Mouse (Mus musculus) subcutaneous adipose tissue, adult 2 months (tissue): ENCODE measurements around the gene Olfr1022. TPM values are rescaled to one million over a fixed set of nuclear protein-coding genes. Genes with fewer than 3 reads are reported as not detected.

Experiments used
- polyA plus RNA-seq: library from polyadenylated mRNA; depleted of rRNA; stranded (reverse); fragments of >200 nt; gene quantifications from 2 replicates; pipeline ENCODE4 v1.2.3, GENCODE M21; 2012; ENCODE audit warnings: low replicate concordance; rRNA removed

The Olfr1022 gene
- polyA plus RNA-seq = not detected in 2 replicates

GRCm38 (mm10) chr2:85868294-85868693 lies at the start of gene Olfr1022:
Gene Olfr1022 (plus strand): TSS chr2:85868594.

GRCm38 (mm10) chr2:85845383-85845782 lies 23.0 kb upstream of the Olfr1022 start, which contains the start of gene Olfr1019:
Gene Olfr1019 (minus strand): TSS chr2:85845483.

GRCm38 (mm10) chr2:85846730-85847129 lies 21.7 kb upstream of the Olfr1022 start, which contains the start of gene Olfr1020:
Gene Olfr1020 (plus strand): TSS chr2:85847030.

GRCm38 (mm10) chr2:85885340-85885739 lies 16.9 kb downstream of the Olfr1022 start, which contains the start of gene Olfr1023:
Gene Olfr1023 (plus strand): TSS chr2:85885640.

GRCm38 (mm10) chr2:85904952-85905351 lies 36.6 kb downstream of the Olfr1022 start, which contains the start of gene Olfr1024:
Gene Olfr1024 (minus strand): TSS chr2:85905052.

GRCm38 (mm10) chr2:85914893-85915292 lies 46.5 kb downstream of the Olfr1022 start, which contains the start of gene Olfr1025-ps1:
Gene Olfr1025-ps1 (plus strand): TSS chr2:85915193.

Other genes starting within 250 kb of the Olfr1022 start
- not detected in 2 replicates for gene Olfr1002, start 217.9 kb upstream of the Olfr1022 start, polyA plus RNA-seq
- not detected in 2 replicates for gene Olfr154, start 204.1 kb upstream of the Olfr1022 start, polyA plus RNA-seq
- not detected in 2 replicates for gene Olfr1006, start 189.8 kb upstream of the Olfr1022 start, polyA plus RNA-seq
- not detected in 2 replicates for gene Olfr1008, start 179.2 kb upstream of the Olfr1022 start, polyA plus RNA-seq
- not detected in 2 replicates for gene Olfr1009, start 153.2 kb upstream of the Olfr1022 start, polyA plus RNA-seq
- gene Olfr1012, start 105.8 kb upstream of the Olfr1022 start, polyA plus RNA-seq = not detected in 2 replicates
- gene Olfr1013, start 101.5 kb upstream of the Olfr1022 start, polyA plus RNA-seq = not detected in 2 replicates
- gene Olfr1014, start 95.9 kb upstream of the Olfr1022 start, polyA plus RNA-seq = not detected in 2 replicates
- gene Olfr1015, start 86.6 kb upstream of the Olfr1022 start, polyA plus RNA-seq = not detected in 2 replicates
- gene Olfr1016, start 66.0 kb upstream of the Olfr1022 start, polyA plus RNA-seq = not detected in 2 replicates
- not detected in 2 replicates for gene Olfr1018, start 50.1 kb upstream of the Olfr1022 start, polyA plus RNA-seq
- not detected in 2 replicates for gene Olfr1019, start 23.1 kb upstream of the Olfr1022 start, polyA plus RNA-seq
- gene Olfr1020, start 21.6 kb upstream of the Olfr1022 start, polyA plus RNA-seq = not detected in 2 replicates
- gene Olfr1023, start 17.0 kb downstream of the Olfr1022 start, polyA plus RNA-seq = not detected in 2 replicates
- gene Olfr1024, start 36.5 kb downstream of the Olfr1022 start, polyA plus RNA-seq = not detected in 2 replicates
- gene Olfr1025-ps1, start 46.6 kb downstream of the Olfr1022 start, polyA plus RNA-seq = not detected in 2 replicates
- gene Olfr1026, start 53.0 kb downstream of the Olfr1022 start, polyA plus RNA-seq = not detected in 2 replicates
- gene Olfr1028, start 81.8 kb downstream of the Olfr1022 start, polyA plus RNA-seq = not detected in 2 replicates
- gene Olfr1029, start 105.3 kb downstream of the Olfr1022 start, polyA plus RNA-seq = not detected in 2 replicates
- gene Olfr1030, start 110.7 kb downstream of the Olfr1022 start, polyA plus RNA-seq = not detected in 2 replicates
- not detected in 2 replicates for gene Olfr1031, start 121.7 kb downstream of the Olfr1022 start, polyA plus RNA-seq
- gene Olfr1032, start 136.9 kb downstream of the Olfr1022 start, polyA plus RNA-seq = not detected in 2 replicates
- 1.3 and 1.7 TPM in 2 replicates for gene Olfr1033, start 152.0 kb downstream of the Olfr1022 start, polyA plus RNA-seq
- gene Olfr1034, start 177.3 kb downstream of the Olfr1022 start, polyA plus RNA-seq = 0.23 and 0.26 TPM in 2 replicates
- not detected in 2 replicates for gene Olfr1036, start 205.4 kb downstream of the Olfr1022 start, polyA plus RNA-seq
- gene Olfr1037, start 218.8 kb downstream of the Olfr1022 start, polyA plus RNA-seq = not detected in 2 replicates